Mouse (Mus musculus): ENCODE measurements at regions not wholly inside any gene's neighbourhood (a gene's known extent, or its start where the extent isn't known, plus 50 kb on each side); places are given as distances from the start of the nearest gene placed in this dataset.
"Not testable (repeated sequence)": the region's sequence is repeated elsewhere in the genome, so short reads cannot be mapped to it uniquely, and the experiment has no call there.

GRCm38 (mm10) chr11:7796373-7796772 is 582.6 kb upstream of the Igfbp3 start:
- no peak for DNase-seq

GRCm38 (mm10) chr11:7794206-7794605 is 580.5 kb upstream of the Igfbp3 start:
- DNase-seq, result no peak

- no peak for DNase-seq
Observed at GRCm38 (mm10) chr11:7780476-7781112, 566.9 kb upstream of the Igfbp3 start.

GRCm38 (mm10) chr11:7775361-7775760 is 561.6 kb upstream of the Igfbp3 start:
- not testable (repeated sequence) for DNase-seq

GRCm38 (mm10) chr11:7765303-7765702 is 551.6 kb upstream of the Igfbp3 start:
- DNase-seq, result no peak

GRCm38 (mm10) chr11:7758862-7759467 is 545.2 kb upstream of the Igfbp3 start:
- DNase-seq, result no peak

Data from cerebellum, postnatal 36 days (tissue).